8 mouse cellular contexts compared by ENCODE assay signal in the genomic region with DNA sequence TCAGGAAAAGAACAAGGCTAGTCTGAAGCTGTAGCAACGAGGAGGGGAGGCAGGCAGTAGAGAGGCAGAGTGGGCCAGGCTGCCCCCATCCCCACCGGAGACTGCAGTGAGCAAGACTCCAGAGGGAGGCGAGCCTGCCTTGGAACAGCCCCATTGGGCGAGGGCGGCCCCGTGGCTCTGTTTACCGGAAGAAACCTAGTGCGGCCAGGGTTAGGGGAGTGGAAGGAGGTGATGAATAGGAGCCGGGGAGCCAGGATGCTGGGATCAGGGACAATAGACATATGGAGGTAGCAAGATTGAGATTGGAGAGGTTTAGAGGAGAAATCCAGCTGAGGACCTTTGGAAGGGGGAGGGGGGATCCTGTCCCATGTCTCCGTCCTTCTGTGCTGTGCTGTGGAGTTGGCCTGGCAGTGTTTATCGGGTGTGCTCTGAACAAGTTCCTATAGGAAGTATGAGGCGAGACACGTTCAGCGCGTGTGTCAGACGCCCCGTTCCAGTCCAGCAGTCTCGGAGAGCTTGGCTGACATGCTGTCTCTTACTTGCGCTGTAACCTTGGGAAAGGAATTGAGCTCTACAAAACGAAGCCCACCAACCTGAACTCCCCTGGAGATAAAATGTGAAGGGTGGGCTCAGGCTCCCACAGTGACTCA. TPM values are rescaled to one million over a fixed set of nuclear protein-coding genes. Genes with fewer than 3 reads are reported as not detected.
DNase-seq lines count a peak whose midpoint lies in the region; ATAC-seq and TF ChIP-seq lines count a peak whose summit lies in the region.

No protein-coding gene starts in this region.

- TF ChIP-seq CTCF in kidney, adult 2 months (conservative IDR thresholded peaks at IDR 0.05; ENCODE audit: insufficient read depth, insufficient read length, low read depth, low read length): no peak
- TF ChIP-seq CTCF in midbrain, postnatal 0 days (IDR thresholded peaks at IDR 0.05): no peak

- peaks cover 61% of the 10 kb centered on the region for H3K4me1 ChIP-seq in kidney, embryonic 16.5 days (ENCODE audit: insufficient read depth, low read length)
- H3K4me1 ChIP-seq in kidney, adult 2 months (ENCODE audit: control insufficient read depth, insufficient read depth, low read length): peaks cover 9% of the 10 kb centered on the region
- peaks cover 62% of the 10 kb centered on the region for H3K4me1 ChIP-seq in intestine, embryonic 15.5 days (replicated peaks)
- H3K4me1 ChIP-seq in midbrain, postnatal 0 days (ENCODE audit: insufficient read depth, low read length): peaks cover 20% of the 10 kb centered on the region; the same call in 1 of the 2 replicates

- 18% methylated on average over 20 of the region's 20 CpGs for WGBS in kidney, embryonic 16.5 days
- 29% methylated on average over 20 of the region's 20 CpGs for WGBS in kidney, adult 2 months
- 16% methylated on average over 20 of the region's 20 CpGs for WGBS in intestine, embryonic 15.5 days
- 18% methylated on average over 20 of the region's 20 CpGs for WGBS in midbrain, postnatal 0 days

- H3K27me3 ChIP-seq in kidney, embryonic 16.5 days (ENCODE audit: insufficient read depth, low read length): no peaks in the 10 kb centered on the region
- no peaks in the 10 kb centered on the region for H3K27me3 ChIP-seq in kidney, adult 2 months (replicated peaks; ENCODE audit: control insufficient read depth, insufficient read depth, low read length)
- H3K27me3 ChIP-seq in intestine, embryonic 15.5 days (replicated peaks): no peaks in the 10 kb centered on the region
- H3K27me3 ChIP-seq in midbrain, postnatal 0 days (ENCODE audit: insufficient read depth, low read length): no peaks in the 10 kb centered on the region

- H3K9ac ChIP-seq in kidney, embryonic 16.5 days (replicated peaks; ENCODE audit: low read length): peak overlapping the region; percentile 44; the same call in 1 of the 2 replicates
- H3K9ac ChIP-seq in intestine, embryonic 15.5 days: no peak overlapping the region; the same call in 1 of the 2 replicates
- H3K9ac ChIP-seq in midbrain, postnatal 0 days (replicated peaks; ENCODE audit: low read length, poor library complexity, severe bottlenecking): peak overlapping the region; percentile 8; the same call in 1 of the 2 replicates

- no peaks in the 10 kb centered on the region for H3K9me3 ChIP-seq in kidney, embryonic 16.5 days (ENCODE audit: low read length)
- H3K9me3 ChIP-seq in intestine, embryonic 15.5 days: no peaks in the 10 kb centered on the region
- no peaks in the 10 kb centered on the region for H3K9me3 ChIP-seq in midbrain, postnatal 0 days (ENCODE audit: low read length)

- peak overlapping the region; percentile 40 for H3K4me2 ChIP-seq in kidney, embryonic 16.5 days (replicated peaks; ENCODE audit: low read depth, low read length)
- peak overlapping the region; percentile 37 for H3K4me2 ChIP-seq in intestine, embryonic 15.5 days (replicated peaks)
- peak overlapping the region; percentile 35 for H3K4me2 ChIP-seq in midbrain, postnatal 0 days (ENCODE audit: low read depth, low read length, poor library complexity, severe bottlenecking)

- 0 out of 2 replicates have a peak overlapping the region, but pooled peaks have one; percentile 39 for H3K27ac ChIP-seq in kidney, embryonic 16.5 days (ENCODE audit: low read length)
- no peak overlapping the region for H3K27ac ChIP-seq in kidney, adult 2 months (ENCODE audit: insufficient read depth, low read depth, low read length)
- H3K27ac ChIP-seq in intestine, embryonic 15.5 days: peak overlapping the region; percentile 41; the same call in 1 of the 2 replicates
- no peak overlapping the region for H3K27ac ChIP-seq in midbrain, postnatal 0 days (ENCODE audit: low read depth, low read length)

- H3K4me3 ChIP-seq in kidney, embryonic 16.5 days (ENCODE audit: low read length): peak overlapping the region; percentile 1; the same call in 1 of the 2 replicates
- H3K4me3 ChIP-seq in kidney, adult 2 months (ENCODE audit: insufficient read depth, low read depth, low read length): no peak overlapping the region
- H3K4me3 ChIP-seq in intestine, embryonic 15.5 days (replicated peaks): no peak overlapping the region
- no peak overlapping the region for H3K4me3 ChIP-seq in midbrain, postnatal 0 days (ENCODE audit: low read depth, low read length)

- no peaks in the 10 kb centered on the region for H3K36me3 ChIP-seq in kidney, embryonic 16.5 days (ENCODE audit: insufficient read depth, low read length)
- H3K36me3 ChIP-seq in kidney, adult 2 months (ENCODE audit: control insufficient read depth, insufficient read depth, low read length): no peaks in the 10 kb centered on the region
- H3K36me3 ChIP-seq in intestine, embryonic 15.5 days: no peaks in the 10 kb centered on the region
- no peaks in the 10 kb centered on the region for H3K36me3 ChIP-seq in midbrain, postnatal 0 days (ENCODE audit: insufficient read depth, low read length)

- ATAC-seq in kidney, embryonic 16.5 days (ENCODE audit: low FRiP score, low TSS enrichment): no peak
- ATAC-seq in erythroblast, adult 5-6 weeks (replicated peaks; ENCODE audit: low FRiP score, poor library complexity, severe bottlenecking): 0 out of 2 replicates have a peak, but pooled peaks have one; percentile 19
- no peak; the same call in 1 of the 2 replicates for ATAC-seq in intestine, embryonic 15.5 days
- ATAC-seq in midbrain, postnatal 0 days (ENCODE audit: low FRiP score): no peak
- ATAC-seq in megakaryocyte, adult 5-6 weeks (ENCODE audit: poor library complexity, severe bottlenecking): no peak

- DNase-seq in kidney, adult 2 months: no peak
- DNase-seq in midbrain, postnatal 0 days (ENCODE audit: low spot score): no peak
- no peak for DNase-seq in cerebellum, postnatal 36 days
- no peak for DNase-seq in Muller cell, postnatal 12 days (ENCODE audit: inconsistent ontology term)

- no peak for TF ChIP-seq POLR2A in kidney, adult 2 months (IDR thresholded peaks at IDR 0.05; ENCODE audit: low read depth, low read length)

RNA-seq across cellular contexts. Expression of a gene that starts 17.7 kb away (rescaled TPM):
- 0.18 and 0.47 TPM in 2 replicates for polyA plus RNA-seq in kidney, embryonic 16.5 days (2015; fragmentation: Nextera tagmentation; extraction: Ambion mirVana)
- 0.48 and 1.5 TPM in 2 replicates for polyA plus RNA-seq in kidney, adult 2 months (2012; rRNA removed)
- not detected in 2 replicates for total RNA-seq in erythroblast, adult 5-6 weeks (2015; ENCODE audit: low replicate concordance)
- total RNA-seq in erythroblast, adult 5-6 weeks (2017; ENCODE audit: low replicate concordance): not detected in 2 replicates
- polyA plus RNA-seq in intestine, embryonic 15.5 days (2015; fragmentation: Nextera tagmentation; extraction: Ambion mirVana): 1.2 TPM in 2 replicates
- total RNA-seq in midbrain, postnatal 0 days (2014; rRNA removed): 5.0 and 7.3 TPM in 2 replicates
- 2.1 and 2.7 TPM in 2 replicates for polyA plus RNA-seq in midbrain, postnatal 0 days (2015; fragmentation: Nextera tagmentation; extraction: Ambion mirVana)
- total RNA-seq in megakaryocyte, adult 5-6 weeks (2015): not detected in 2 replicates
- total RNA-seq in megakaryocyte, adult 5-6 weeks (2017): not detected in 2 replicates

RNA-seq across cellular contexts. Expression of a gene that starts 31.1 kb away (rescaled TPM):
- 2.1 and 2.6 TPM in 2 replicates for polyA plus RNA-seq in kidney, embryonic 16.5 days (2015; fragmentation: Nextera tagmentation; extraction: Ambion mirVana)
- 35.0 and 38.2 TPM in 2 replicates for polyA plus RNA-seq in kidney, adult 2 months (2012; rRNA removed)
- total RNA-seq in erythroblast, adult 5-6 weeks (2015; ENCODE audit: low replicate concordance): 6.7 TPM in 1 of 2 replicates, not detected in the other
- total RNA-seq in erythroblast, adult 5-6 weeks (2017; ENCODE audit: low replicate concordance): not detected in 2 replicates
- polyA plus RNA-seq in intestine, embryonic 15.5 days (2015; fragmentation: Nextera tagmentation; extraction: Ambion mirVana): 2.3 and 2.8 TPM in 2 replicates
- 4.6 and 7.9 TPM in 2 replicates for total RNA-seq in midbrain, postnatal 0 days (2014; rRNA removed)
- 5.0 and 5.4 TPM in 2 replicates for polyA plus RNA-seq in midbrain, postnatal 0 days (2015; fragmentation: Nextera tagmentation; extraction: Ambion mirVana)
- 0.21 and 0.33 TPM in 2 replicates for total RNA-seq in megakaryocyte, adult 5-6 weeks (2015)
- 0.11 TPM in 1 of 2 replicates, not detected in the other for total RNA-seq in megakaryocyte, adult 5-6 weeks (2017)

Comparison
In these comparisons a context has a peak if more than half of its experiments do, and no peak if none do; other contexts are left out.
1. H3K27ac ChIP-seq: peak in kidney, embryonic 16.5 days (single experiment) and intestine, embryonic 15.5 days (single experiment); none in kidney, adult 2 months (single experiment) and midbrain, postnatal 0 days (single experiment).
2. Peak in every context shown above with its lines, with median percentiles within 50 percentile points of each other: H3K4me2 ChIP-seq.